Mouse (Mus musculus) neural tube, embryonic 12.5 days (tissue): ENCODE measurements at regions not wholly inside any gene's neighbourhood (a gene's known extent, or its start where the extent isn't known, plus 50 kb on each side); places are given as distances from the start of the nearest gene placed in this dataset.

Experiments used
- ATAC-seq: fragments of 200-750 bp; cut with Nextera tagmentation; 2 replicates; pipeline ENCODE4 v1.8.0; 2017; ENCODE audit warnings: low read depth, mild to moderate bottlenecking, moderate TSS enrichment, moderate library complexity; ENCODE audit not compliant: low FRiP score
- H3K27ac ChIP-seq: fragments of 300-500 bp; sonication (generic); 2 replicates; pipeline ENCODE4 v1.5.1; 2016
- H3K27me3 ChIP-seq: fragments of 300-500 bp; sonication (generic); replicated peaks from 2 replicates; pipeline ENCODE4 v1.6.1; 2016; ENCODE audit warnings: mild to moderate bottlenecking
- H3K36me3 ChIP-seq: fragments of 300-500 bp; sonication (generic); 2 replicates; pipeline ENCODE4 v1.6.1; 2016; ENCODE audit warnings: mild to moderate bottlenecking
- H3K4me1 ChIP-seq: fragments of 300-500 bp; sonication (generic); 2 replicates; pipeline ENCODE4 v1.6.1; 2016
- H3K4me2 ChIP-seq: fragments of 300-500 bp; sonication (generic); replicated peaks from 2 replicates; pipeline ENCODE4 v1.6.1; 2016; ENCODE audit warnings: mild to moderate bottlenecking
- H3K4me3 ChIP-seq: fragments of 300-500 bp; sonication (generic); 2 replicates; pipeline ENCODE4 v1.5.1; 2016
- H3K9ac ChIP-seq: fragments of 300-500 bp; sonication (generic); 2 replicates; pipeline ENCODE4 v1.6.1; 2016; ENCODE audit warnings: mild to moderate bottlenecking
- H3K9me3 ChIP-seq: fragments of 300-500 bp; sonication (generic); 2 replicates; pipeline ENCODE4 v1.6.1; 2016; ENCODE audit warnings: mild to moderate bottlenecking
- WGBS: fragments of 180-500 bp; shearing (Covaris S2); methylation state at CpG from one replicate; pipeline ENCODE4 v1.1.7; 2016; 5-methylcytosine and 5-hydroxymethylcytosine counted together

GRCm38 (mm10) chr9:23535872-23536271, 313.0 kb downstream of the Bmper start:
- H3K9ac ChIP-seq: no peak overlapping the region
- no peak overlapping the region for H3K4me2 ChIP-seq
- no peak overlapping the region for H3K27ac ChIP-seq
- no peak for ATAC-seq
- no peaks in the 10 kb centered on the region for H3K9me3 ChIP-seq
- no peak overlapping the region for H3K4me3 ChIP-seq
- H3K27me3 ChIP-seq: no peaks in the 10 kb centered on the region
- no peaks in the 10 kb centered on the region for H3K36me3 ChIP-seq
- H3K4me1 ChIP-seq: no peaks in the 10 kb centered on the region
- 47% methylated on average over 2 of the region's 2 CpGs for WGBS

GRCm38 (mm10) chr9:23538051-23538450, 315.2 kb downstream of the Bmper start:
- Histone ChIP-seq H3K4me3 (no peak overlapping the region), H3K4me1 (no peaks in the 10 kb centered on the region), H3K27me3 (no peaks in the 10 kb centered on the region), H3K9me3 (no peaks in the 10 kb centered on the region), H3K36me3 (no peaks in the 10 kb centered on the region), H3K27ac (no peak overlapping the region), H3K9ac (no peak overlapping the region), H3K4me2 (no peak overlapping the region)
- 63% methylated on average over 5 of the region's 5 CpGs for WGBS
- no peak for ATAC-seq

- H3K4me1 ChIP-seq: no peaks in the 10 kb centered on the region
- H3K9me3 ChIP-seq: no peaks in the 10 kb centered on the region
- H3K4me2 ChIP-seq: no peak overlapping the region
- H3K9ac ChIP-seq: no peak overlapping the region
- no peaks in the 10 kb centered on the region for H3K36me3 ChIP-seq
- 73% methylated on average over 2 of the region's 2 CpGs for WGBS
- no peaks in the 10 kb centered on the region for H3K27me3 ChIP-seq
- no peak overlapping the region for H3K4me3 ChIP-seq
- ATAC-seq: no peak
- H3K27ac ChIP-seq: no peak overlapping the region
Measured at GRCm38 (mm10) chr9:23551692-23552091, 328.8 kb downstream of the Bmper start.

- Histone ChIP-seq H3K27ac (no peak overlapping the region), H3K27me3 (no peaks in the 10 kb centered on the region), H3K9me3 (no peaks in the 10 kb centered on the region), H3K4me2 (no peak overlapping the region), H3K9ac (no peak overlapping the region), H3K4me1 (no peaks in the 10 kb centered on the region), H3K36me3 (no peaks in the 10 kb centered on the region), H3K4me3 (no peak overlapping the region)
- no peak for ATAC-seq
- 87% methylated on average over 1 of the region's 1 CpGs for WGBS
Measured at GRCm38 (mm10) chr9:23553766-23554165, 330.9 kb downstream of the Bmper start.

GRCm38 (mm10) chr9:23557601-23558000, 334.7 kb downstream of the Bmper start:
- WGBS: 89% methylated on average over 3 of the region's 3 CpGs
- H3K9me3 ChIP-seq: no peaks in the 10 kb centered on the region

GRCm38 (mm10) chr9:23561924-23562323, 339.0 kb downstream of the Bmper start:
- WGBS: 79% methylated on average over 3 of the region's 3 CpGs

More at GRCm38 (mm10) chr9:23557601-23558000, 334.7 kb downstream of the Bmper start:
- Histone ChIP-seq H3K27ac (no peak overlapping the region), H3K36me3 (no peaks in the 10 kb centered on the region), H3K4me2 (no peak overlapping the region), H3K4me3 (no peak overlapping the region), H3K27me3 (no peaks in the 10 kb centered on the region), H3K4me1 (no peaks in the 10 kb centered on the region), H3K9ac (no peak overlapping the region)
- ATAC-seq: no peak

GRCm38 (mm10) chr9:23567081-23567480, 344.2 kb downstream of the Bmper start:
- Histone ChIP-seq H3K36me3 (no peaks in the 10 kb centered on the region), H3K4me1 (no peaks in the 10 kb centered on the region), H3K4me3 (no peak overlapping the region), H3K4me2 (no peak overlapping the region), H3K27ac (no peak overlapping the region), H3K27me3 (no peaks in the 10 kb centered on the region), H3K9me3 (no peaks in the 10 kb centered on the region), H3K9ac (no peak overlapping the region)
- ATAC-seq: no peak

More at GRCm38 (mm10) chr9:23561924-23562323, 339.0 kb downstream of the Bmper start:
- Histone ChIP-seq H3K27me3 (no peaks in the 10 kb centered on the region), H3K4me2 (no peak overlapping the region), H3K4me1 (no peaks in the 10 kb centered on the region), H3K27ac (no peak overlapping the region), H3K4me3 (no peak overlapping the region), H3K9ac (no peak overlapping the region), H3K36me3 (no peaks in the 10 kb centered on the region), H3K9me3 (no peaks in the 10 kb centered on the region)
- ATAC-seq: no peak

- no peaks in the 10 kb centered on the region for H3K27me3 ChIP-seq
- ATAC-seq: no peak
- no peak overlapping the region for H3K4me2 ChIP-seq
- WGBS: 75% methylated on average over 8 of the region's 8 CpGs
- no peak overlapping the region for H3K4me3 ChIP-seq
- H3K36me3 ChIP-seq: no peaks in the 10 kb centered on the region
- no peaks in the 10 kb centered on the region for H3K9me3 ChIP-seq
- H3K4me1 ChIP-seq: no peaks in the 10 kb centered on the region
- no peak overlapping the region for H3K9ac ChIP-seq
- no peak overlapping the region for H3K27ac ChIP-seq
Measured at GRCm38 (mm10) chr9:23570150-23570549, 347.3 kb downstream of the Bmper start.

GRCm38 (mm10) chr9:23576314-23576713, 353.4 kb downstream of the Bmper start:
- 85% methylated on average over 2 of the region's 2 CpGs for WGBS
- Histone ChIP-seq H3K9me3 (no peaks in the 10 kb centered on the region), H3K4me2 (no peak overlapping the region), H3K9ac (no peak overlapping the region), H3K4me3 (no peak overlapping the region), H3K27ac (no peak overlapping the region), H3K4me1 (no peaks in the 10 kb centered on the region), H3K27me3 (no peaks in the 10 kb centered on the region), H3K36me3 (no peaks in the 10 kb centered on the region)
- ATAC-seq: no peak

GRCm38 (mm10) chr9:23580155-23580554, 357.3 kb downstream of the Bmper start:
- H3K9ac ChIP-seq: no peak overlapping the region
- no peaks in the 10 kb centered on the region for H3K4me1 ChIP-seq
- H3K9me3 ChIP-seq: no peaks in the 10 kb centered on the region
- no peak overlapping the region for H3K4me2 ChIP-seq
- H3K4me3 ChIP-seq: no peak overlapping the region
- no peaks in the 10 kb centered on the region for H3K36me3 ChIP-seq
- H3K27ac ChIP-seq: no peak overlapping the region
- H3K27me3 ChIP-seq: no peaks in the 10 kb centered on the region
- no peak for ATAC-seq
- WGBS: 78% methylated on average over 6 of the region's 6 CpGs

GRCm38 (mm10) chr9:23581039-23581606, 358.2 kb downstream of the Bmper start:
- Histone ChIP-seq H3K4me3 (no peak overlapping the region), H3K9ac (no peak overlapping the region), H3K36me3 (no peaks in the 10 kb centered on the region), H3K27ac (no peak overlapping the region), H3K4me2 (no peak overlapping the region), H3K4me1 (no peaks in the 10 kb centered on the region), H3K9me3 (no peaks in the 10 kb centered on the region), H3K27me3 (no peaks in the 10 kb centered on the region)
- peak; percentile 78; the same call in 1 of the 2 replicates for ATAC-seq
- WGBS: 23% methylated on average over 6 of the region's 6 CpGs

GRCm38 (mm10) chr9:23584561-23584960, 361.7 kb downstream of the Bmper start:
- Histone ChIP-seq H3K9ac (no peak overlapping the region), H3K9me3 (no peaks in the 10 kb centered on the region), H3K4me2 (no peak overlapping the region), H3K36me3 (no peaks in the 10 kb centered on the region), H3K4me1 (no peaks in the 10 kb centered on the region), H3K27ac (no peak overlapping the region), H3K27me3 (no peaks in the 10 kb centered on the region), H3K4me3 (no peak overlapping the region)
- no peak for ATAC-seq

GRCm38 (mm10) chr9:23589024-23589423, 366.1 kb downstream of the Bmper start:
- H3K9me3 ChIP-seq: no peaks in the 10 kb centered on the region
- no peak overlapping the region for H3K27ac ChIP-seq
- no peak for ATAC-seq
- no peak overlapping the region for H3K4me3 ChIP-seq
- no peak overlapping the region for H3K9ac ChIP-seq
- no peaks in the 10 kb centered on the region for H3K36me3 ChIP-seq
- H3K4me2 ChIP-seq: no peak overlapping the region
- WGBS: 34% methylated on average over 2 of the region's 2 CpGs
- no peaks in the 10 kb centered on the region for H3K27me3 ChIP-seq
- no peaks in the 10 kb centered on the region for H3K4me1 ChIP-seq
